Mouse (Mus musculus) urinary bladder, postnatal 36 days (tissue): ENCODE results near the gene Ncam1.
A peak's percentile ranks its signal among the peaks of the same experiment; 100 is the strongest.

Experiments
- DNase-seq, 2 experiments: peaks; one replicate each; pipeline ENCODE4 v3.0.0; 2022; ENCODE audit warnings: low spot score in 2 of 2, mixed read lengths in 1 of 2

Ncam1 gene

GRCm38 (mm10) chr9:49570731-49571694 is 227.7 kb downstream of the Ncam1 start:
- DNase-seq: no peak

DNA sequence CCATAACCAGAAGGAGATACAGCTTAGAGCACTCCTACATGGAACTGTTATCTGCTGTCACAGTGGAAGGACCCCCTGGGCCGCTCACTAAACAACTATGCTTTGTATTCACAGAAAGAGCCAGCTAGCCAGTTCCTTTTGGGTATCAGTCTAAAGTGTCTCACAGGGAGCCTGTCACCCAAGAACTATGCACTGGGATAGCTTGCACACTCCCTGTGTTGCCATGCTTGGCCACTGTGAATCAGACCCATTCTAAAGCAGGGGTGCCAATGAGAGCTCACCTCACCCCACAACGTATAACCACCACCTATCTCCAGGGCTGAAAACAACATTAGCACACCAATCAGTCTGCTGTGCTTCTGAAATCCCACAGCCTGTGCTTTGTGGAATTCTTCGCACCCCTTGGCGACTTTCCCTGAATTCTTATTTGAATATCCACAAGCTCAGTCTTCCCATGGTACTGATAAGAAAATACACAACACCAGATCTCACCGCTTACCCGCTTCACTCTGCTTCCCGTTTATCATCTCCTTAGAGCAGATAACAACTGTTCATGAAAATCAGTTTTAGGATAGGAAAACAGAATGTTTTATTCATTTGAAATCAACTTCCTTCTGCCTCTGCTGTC is 228.6 kb downstream of the Ncam1 start:
- no peak for DNase-seq

- no peak for DNase-seq
These were observed 232.9 kb downstream of the Ncam1 start for GRCm38 (mm10) chr9:49565846-49566245.

DNA sequence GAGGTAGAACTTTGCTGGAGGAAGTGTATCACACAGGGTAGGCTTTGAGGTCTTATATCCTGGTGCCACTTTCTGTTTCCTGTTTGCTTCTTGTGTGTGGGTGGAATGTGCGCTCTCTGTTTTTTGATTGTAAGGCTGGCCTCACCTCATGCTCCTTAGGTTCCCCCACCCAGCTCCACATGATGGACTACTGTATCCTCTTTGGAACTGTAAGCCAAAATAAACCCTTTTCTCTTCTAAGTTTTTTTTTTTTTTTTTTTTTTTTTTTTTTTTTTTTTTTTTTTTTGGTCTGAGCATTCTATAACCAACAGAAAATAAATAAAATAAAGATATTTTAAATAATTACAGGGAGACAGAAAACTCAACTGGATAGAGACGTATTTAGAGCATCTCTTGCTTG is 239.8 kb downstream of the Ncam1 start:
- no peak for DNase-seq

GRCm38 (mm10) chr9:49551353-49551752 is 247.4 kb downstream of the Ncam1 start:
- DNase-seq: no peak

DNA sequence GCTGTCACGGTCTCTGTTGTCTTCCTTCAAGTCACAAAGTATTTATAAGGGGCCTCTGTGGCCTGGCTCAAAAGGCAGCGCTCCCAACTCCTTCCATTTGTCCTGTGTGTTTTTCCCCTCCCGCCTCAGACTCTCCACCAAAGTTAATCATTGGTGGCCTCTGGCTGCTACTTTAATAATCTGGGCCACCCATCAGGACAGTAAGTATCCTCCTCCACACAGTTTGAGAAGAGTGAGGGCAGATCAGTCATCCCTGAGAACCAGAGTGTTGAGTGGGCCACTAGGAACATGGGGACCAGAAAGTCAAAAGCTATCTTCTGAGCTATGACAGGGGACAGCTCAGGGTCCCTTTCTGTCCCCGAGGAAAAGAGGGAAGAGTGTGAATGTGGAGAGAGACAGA is 256.1 kb downstream of the Ncam1 start:
- no peak for DNase-seq

DNA sequence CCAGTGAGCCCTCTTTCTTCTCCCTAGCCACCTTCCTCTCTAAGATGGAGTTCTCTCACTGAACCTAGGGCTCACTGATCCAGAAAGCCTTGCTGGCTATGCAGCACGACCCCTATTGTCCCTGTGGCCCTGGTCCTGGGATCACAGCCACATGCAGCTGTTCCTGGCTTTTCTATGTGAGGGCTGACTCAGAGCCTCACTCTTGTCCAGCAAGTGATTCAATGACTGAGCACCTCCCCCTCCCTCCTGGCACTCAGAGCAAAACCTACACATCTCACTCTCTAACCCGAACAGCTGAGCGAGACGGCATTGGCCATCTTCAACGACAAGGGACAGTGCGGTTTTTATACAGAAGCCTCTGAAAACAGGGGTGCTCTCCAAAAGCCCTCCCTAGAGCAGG is 260.9 kb downstream of the Ncam1 start:
- DNase-seq: peak in 1 of 2 experiments; percentile 4

GRCm38 (mm10) chr9:49536593-49536992 is 262.1 kb downstream of the Ncam1 start:
- no peak for DNase-seq

DNA sequence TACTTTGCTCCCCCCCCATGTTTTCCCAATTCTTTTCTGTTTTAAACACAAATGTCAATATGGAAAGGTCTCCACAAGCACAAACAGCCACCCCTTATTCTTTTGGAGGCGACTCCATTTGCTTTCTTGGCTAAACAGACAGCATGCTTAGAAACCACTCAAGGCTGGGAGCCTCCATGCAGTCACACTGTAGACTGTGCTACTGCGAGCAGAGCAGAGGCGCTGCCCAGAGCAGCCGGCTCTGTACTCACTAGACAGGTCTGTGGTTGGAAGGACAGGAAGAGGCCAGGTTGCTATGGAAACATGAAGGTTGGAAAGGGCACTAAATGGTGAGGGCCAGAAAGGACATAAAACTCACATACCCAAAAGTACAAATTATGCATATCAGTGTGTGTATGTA is 263.8 kb downstream of the Ncam1 start:
- no peak for DNase-seq

DNA sequence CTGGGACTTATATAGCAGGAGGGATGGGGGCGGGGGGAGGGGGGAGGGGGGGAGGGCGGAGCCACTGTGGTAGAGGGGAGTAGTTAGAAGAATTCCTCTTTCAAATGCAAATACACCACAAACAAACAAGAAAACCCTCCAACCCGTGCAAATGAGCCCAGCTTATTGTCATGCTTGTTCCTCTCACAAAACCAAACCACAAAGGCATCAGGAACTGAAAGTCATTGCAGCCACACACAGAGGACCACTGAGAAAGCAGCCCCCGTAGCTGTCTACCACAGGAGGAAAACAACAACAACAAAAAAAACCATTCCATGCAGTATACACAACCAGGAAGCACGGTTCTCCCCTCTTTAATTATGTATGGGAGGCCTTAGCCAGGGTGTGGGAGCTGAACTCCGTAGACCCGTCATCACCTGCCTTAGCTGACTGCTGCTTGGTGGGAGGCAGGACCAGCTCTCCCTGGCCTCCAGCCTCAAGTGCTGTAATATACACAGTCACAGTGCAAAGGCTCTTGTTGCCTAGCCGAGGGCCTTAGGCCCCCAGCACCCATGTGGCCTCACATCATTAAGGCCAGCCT is 264.7 kb downstream of the Ncam1 start:
- no peak for DNase-seq

- DNase-seq: no peak
These were observed 265.3 kb downstream of the Ncam1 start for GRCm38 (mm10) chr9:49533455-49533854.

- DNase-seq: no peak
These were observed 266.9 kb downstream of the Ncam1 start for GRCm38 (mm10) chr9:49531833-49532232.

DNA sequence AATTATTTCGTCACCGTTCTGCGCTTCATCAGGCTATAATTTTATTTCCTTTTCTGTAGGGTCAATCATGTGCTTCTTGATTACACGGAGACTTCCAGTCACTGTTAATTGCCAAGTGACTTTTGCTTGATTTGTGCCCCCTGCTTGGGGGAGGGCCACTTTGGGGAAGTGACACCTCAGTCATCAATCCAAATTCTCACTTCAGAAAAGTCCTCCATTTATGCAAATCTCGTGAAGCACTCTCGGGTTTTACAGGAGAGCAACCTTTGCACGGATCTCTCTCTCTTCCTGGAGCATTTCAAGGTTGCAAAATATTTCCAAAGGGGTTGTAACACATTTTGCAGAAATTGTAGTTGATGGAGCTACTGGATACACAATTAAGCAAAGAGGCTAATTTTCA is 267.5 kb downstream of the Ncam1 start:
- DNase-seq: no peak

GRCm38 (mm10) chr9:49530739-49531138 is 268.0 kb downstream of the Ncam1 start:
- no peak for DNase-seq

DNA sequence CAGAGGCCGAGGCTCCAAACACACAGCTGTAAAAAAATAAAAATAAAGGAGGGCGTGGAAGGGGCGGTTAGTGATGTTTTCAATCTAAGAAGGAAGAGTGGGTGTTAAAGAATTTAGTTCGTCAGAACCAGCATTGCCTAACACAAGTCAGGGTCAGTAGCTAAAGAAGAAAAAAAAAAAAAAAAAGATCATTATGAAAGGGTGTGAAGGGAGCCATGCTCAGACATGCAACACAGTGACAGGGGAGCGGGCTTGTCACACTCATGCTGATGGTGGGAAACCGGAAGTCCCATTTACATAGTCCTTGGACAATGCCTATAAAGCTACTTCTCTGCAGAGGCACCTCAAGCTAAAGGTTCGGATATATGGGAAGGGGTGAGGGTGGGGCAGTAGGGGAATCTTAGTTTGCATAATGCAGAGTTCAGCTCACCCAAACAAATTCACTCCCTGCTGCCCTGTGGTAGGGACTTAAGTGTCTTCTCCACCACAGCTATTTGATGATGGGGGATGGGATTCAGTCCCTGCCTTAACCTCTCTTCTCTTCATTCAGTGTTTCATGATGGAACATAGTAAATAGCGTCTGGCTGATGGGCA is 269.3 kb downstream of the Ncam1 start:
- DNase-seq: no peak

GRCm38 (mm10) chr9:49528943-49529342 is 269.8 kb downstream of the Ncam1 start:
- no peak for DNase-seq

DNA sequence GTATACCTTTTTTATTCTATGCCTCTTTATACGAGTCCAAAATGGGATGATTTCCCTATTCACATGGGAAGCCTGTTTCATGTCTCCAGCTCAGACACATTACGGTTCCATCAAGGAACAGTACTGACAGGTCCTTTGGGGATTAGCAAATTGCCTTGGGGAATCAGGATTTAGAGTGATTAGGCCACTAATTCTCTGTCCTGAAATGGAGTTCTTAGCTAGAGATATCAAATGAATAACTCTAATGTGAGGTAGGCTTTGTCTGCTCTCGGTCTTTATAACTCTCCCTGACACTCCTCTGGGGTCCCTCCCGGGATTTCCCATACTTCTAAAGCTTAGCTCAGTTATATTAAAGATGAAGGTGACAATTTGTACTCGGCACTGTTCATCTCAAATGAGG is 270.7 kb downstream of the Ncam1 start:
- no peak for DNase-seq

- DNase-seq: no peak
These were observed 271.4 kb downstream of the Ncam1 start for GRCm38 (mm10) chr9:49527340-49527739.

- no peak for DNase-seq
These were observed 274.0 kb downstream of the Ncam1 start for GRCm38 (mm10) chr9:49524721-49525120.

DNA sequence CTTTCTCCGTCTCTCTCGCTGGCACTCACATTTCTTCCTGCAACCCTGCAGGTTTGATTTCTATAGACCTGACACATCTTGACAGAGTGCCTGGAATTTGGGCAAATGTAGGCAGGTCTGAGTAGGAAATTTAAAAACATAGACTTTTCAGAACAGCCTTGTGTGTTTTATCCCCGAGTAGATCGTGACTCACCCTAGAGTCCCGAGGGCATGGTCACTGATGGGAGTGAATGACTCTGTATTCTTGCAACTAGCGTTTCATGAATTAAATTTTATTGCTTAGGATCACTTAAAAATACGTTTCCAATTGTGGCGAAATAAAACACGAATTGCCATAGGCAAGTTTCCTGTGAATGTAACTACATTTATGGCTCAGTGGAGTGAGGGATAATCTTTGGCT is 274.8 kb downstream of the Ncam1 start:
- DNase-seq: no peak

DNA sequence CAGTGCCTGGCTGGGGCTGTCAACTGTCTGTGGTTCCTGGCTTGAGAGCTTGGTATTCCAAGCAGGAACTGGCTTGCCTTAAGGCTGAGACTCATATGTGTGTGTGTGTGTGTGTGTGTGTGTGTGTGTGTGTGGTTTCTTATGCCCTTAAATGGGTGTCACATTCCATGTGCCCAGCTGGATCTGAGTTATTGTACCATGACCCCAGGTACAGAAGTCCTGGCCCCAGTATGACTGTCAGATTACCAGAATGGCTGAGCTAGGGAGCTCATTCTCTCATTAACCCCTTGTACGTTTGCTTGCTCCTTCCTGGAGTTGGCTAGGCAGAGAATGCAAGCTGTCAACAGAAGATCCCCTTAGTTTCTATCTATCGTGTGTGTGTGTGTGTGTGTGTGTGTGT is 284.4 kb downstream of the Ncam1 start:
- DNase-seq: no peak

- no peak for DNase-seq
These were observed 288.1 kb downstream of the Ncam1 start for GRCm38 (mm10) chr9:49510666-49511065.
